Mouse (Mus musculus) limb, embryonic 11.5 days (tissue): ENCODE measurements around the gene P4ha3. TPM values are rescaled to one million over a fixed set of nuclear protein-coding genes. Genes with fewer than 3 reads are reported as not detected.
A peak's percentile ranks its signal among the peaks of the same experiment; 100 is the strongest.

Source experiments
- ATAC-seq: fragments of 200-750 bp; cut with Nextera tagmentation; 2 replicates; pipeline ENCODE4 v1.8.0; 2017; ENCODE audit warnings: low read depth; ENCODE audit not compliant: insufficient number of reproducible peaks, low FRiP score, low TSS enrichment
- DNase-seq: peaks from one replicate; pipeline ENCODE4 v3.0.0-alpha.2; 2015; ENCODE audit warnings: low spot score
- H3K27ac ChIP-seq: fragments of 300-500 bp; sonication (generic); replicated peaks from 2 replicates; pipeline ENCODE4 v1.5.1; 2014; ENCODE audit warnings: low read depth, mild to moderate bottlenecking, low read length
- H3K27me3 ChIP-seq: fragments of 300-500 bp; sonication (generic); 2 replicates; pipeline ENCODE4 v1.6.1; 2014; ENCODE audit warnings: mild to moderate bottlenecking, low read length, mixed read lengths; ENCODE audit not compliant: control insufficient read depth, insufficient read depth
- H3K36me3 ChIP-seq: fragments of 300-500 bp; sonication (generic); 2 replicates; pipeline ENCODE4 v1.6.1; 2014; ENCODE audit warnings: mild to moderate bottlenecking, low read length, moderate library complexity, mixed read lengths; ENCODE audit not compliant: control insufficient read depth, insufficient read depth
- H3K4me1 ChIP-seq: fragments of 300-500 bp; sonication (generic); 2 replicates; pipeline ENCODE4 v1.6.1; 2014; ENCODE audit warnings: low read length, mixed read lengths; ENCODE audit not compliant: control insufficient read depth, insufficient read depth
- H3K4me2 ChIP-seq: fragments of 300-500 bp; sonication (generic); 2 replicates; pipeline ENCODE4 v1.6.1; 2014; ENCODE audit warnings: low read depth, mild to moderate bottlenecking, moderate library complexity; ENCODE audit not compliant: severe bottlenecking
- H3K4me3 ChIP-seq: fragments of 300-500 bp; sonication (generic); 2 replicates; pipeline ENCODE4 v1.5.1; 2014; ENCODE audit warnings: low read depth, low read length
- H3K9ac ChIP-seq: fragments of 300-500 bp; sonication (generic); 2 replicates; pipeline ENCODE4 v1.6.1; 2014; ENCODE audit warnings: mild to moderate bottlenecking, low read length
- H3K9me3 ChIP-seq: fragments of 300-500 bp; sonication (generic); 2 replicates; pipeline ENCODE4 v1.6.1; 2016; ENCODE audit warnings: low read length; ENCODE audit not compliant: control insufficient read depth
- WGBS: fragments of 180-500 bp; shearing (Covaris S2); extraction: QIAGEN DNeasy Blood & Tissue Kit; methylation state at CpG from one replicate; pipeline ENCODE4 v1.1.7; 2014; 5-methylcytosine and 5-hydroxymethylcytosine counted together
- polyA plus RNA-seq: library from polyadenylated mRNA; unstranded; fragments of >200 nt; fragmentation: Nextera tagmentation; extraction: Ambion mirVana; gene quantifications from 2 replicates; pipeline ENCODE4 v1.2.1, GENCODE M21; 2014

Gene P4ha3
- polyA plus RNA-seq, 1 experiment from 2014 or later: 5.9 TPM

DNA sequence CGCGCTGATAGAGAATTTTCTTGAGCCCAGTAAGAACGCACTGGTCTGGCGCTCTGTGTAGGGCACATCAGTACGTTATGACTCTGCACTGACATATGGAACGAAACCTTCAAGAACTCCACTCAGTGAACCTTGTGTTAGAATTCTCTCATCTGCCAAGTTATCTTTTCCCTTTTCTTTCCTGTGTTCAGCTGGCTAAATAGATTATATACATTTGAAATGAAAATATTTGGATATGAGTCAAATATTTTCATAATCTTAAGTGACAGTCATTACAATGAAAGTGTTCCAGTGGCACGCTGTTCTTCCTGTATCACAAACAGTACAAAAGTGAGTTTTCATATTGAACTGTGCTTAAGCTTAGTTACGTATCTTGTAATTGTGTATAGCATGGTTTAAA, 13.0 kb upstream of the P4ha3 start:
- H3K27me3 ChIP-seq: no peaks in the 10 kb centered on the region
- H3K27ac ChIP-seq: no peak overlapping the region
- H3K4me3 ChIP-seq: no peak overlapping the region
- H3K9me3 ChIP-seq: no peaks in the 10 kb centered on the region
- WGBS: 96% methylated on average over 8 of the region's 8 CpGs
- H3K4me1 ChIP-seq: no peaks in the 10 kb centered on the region
- ATAC-seq: no peak
- no peaks in the 10 kb centered on the region for H3K36me3 ChIP-seq
- DNase-seq: no peak
- H3K9ac ChIP-seq: no peak overlapping the region
- no peak overlapping the region for H3K4me2 ChIP-seq

DNA sequence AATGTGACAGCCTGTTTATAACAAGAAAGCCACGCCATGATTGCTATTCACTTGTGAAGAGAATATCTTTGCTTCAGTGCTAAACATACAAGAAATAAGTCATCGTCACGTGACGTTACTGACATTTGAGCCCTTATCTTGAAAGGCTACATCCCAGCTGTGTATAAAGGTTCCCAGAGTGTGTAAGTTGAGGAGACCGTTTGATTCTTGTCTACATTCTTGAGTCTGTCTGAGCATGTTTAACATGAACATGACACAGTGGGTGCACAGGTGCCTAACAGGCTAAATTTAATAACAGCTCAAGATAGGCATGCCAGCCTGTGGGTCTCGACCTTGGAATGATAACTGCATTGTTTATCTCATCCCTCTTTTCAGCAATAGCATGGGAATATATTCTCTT, 10.8 kb upstream of the P4ha3 start:
- no peak overlapping the region for H3K27ac ChIP-seq
- DNase-seq: no peak
- H3K27me3 ChIP-seq: no peaks in the 10 kb centered on the region

DNA sequence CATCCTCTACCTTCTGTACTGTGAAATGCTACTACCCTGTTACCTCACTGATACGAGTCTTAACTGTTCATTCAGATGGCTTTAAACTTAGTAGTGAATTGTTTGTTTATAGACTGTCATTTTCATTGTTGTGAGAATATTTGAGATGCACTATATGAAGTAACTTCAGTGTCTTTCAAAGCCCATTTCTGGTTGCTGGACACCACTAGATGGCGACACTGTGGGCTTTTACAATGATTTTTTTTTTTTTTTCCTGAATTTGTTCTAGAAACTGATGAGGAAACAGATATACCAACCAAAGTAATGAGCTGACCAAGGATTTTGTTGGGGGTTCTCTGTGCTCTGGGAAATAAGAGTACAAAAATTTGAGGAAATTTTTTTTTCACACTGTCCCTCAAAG, 8.9 kb upstream of the P4ha3 start:
- WGBS: 47% methylated on average over 2 of the region's 2 CpGs
- no peak overlapping the region for H3K9ac ChIP-seq
- ATAC-seq (no peak), DNase-seq (no peak)
- no peak overlapping the region for H3K4me3 ChIP-seq
- H3K27ac ChIP-seq: no peak overlapping the region
- no peak overlapping the region for H3K4me2 ChIP-seq
- no peaks in the 10 kb centered on the region for H3K27me3 ChIP-seq
- no peaks in the 10 kb centered on the region for H3K9me3 ChIP-seq
- H3K36me3 ChIP-seq: no peaks in the 10 kb centered on the region
- H3K4me1 ChIP-seq: no peaks in the 10 kb centered on the region

More for the DNA sequence above, 10.8 kb upstream of the P4ha3 start:
- H3K9me3 ChIP-seq: no peaks in the 10 kb centered on the region
- H3K4me2 ChIP-seq: no peak overlapping the region
- H3K4me1 ChIP-seq: no peaks in the 10 kb centered on the region
- H3K4me3 ChIP-seq: no peak overlapping the region
- 85% methylated on average over 6 of the region's 6 CpGs for WGBS
- no peak for ATAC-seq
- no peak overlapping the region for H3K9ac ChIP-seq
- H3K36me3 ChIP-seq: no peaks in the 10 kb centered on the region

DNA sequence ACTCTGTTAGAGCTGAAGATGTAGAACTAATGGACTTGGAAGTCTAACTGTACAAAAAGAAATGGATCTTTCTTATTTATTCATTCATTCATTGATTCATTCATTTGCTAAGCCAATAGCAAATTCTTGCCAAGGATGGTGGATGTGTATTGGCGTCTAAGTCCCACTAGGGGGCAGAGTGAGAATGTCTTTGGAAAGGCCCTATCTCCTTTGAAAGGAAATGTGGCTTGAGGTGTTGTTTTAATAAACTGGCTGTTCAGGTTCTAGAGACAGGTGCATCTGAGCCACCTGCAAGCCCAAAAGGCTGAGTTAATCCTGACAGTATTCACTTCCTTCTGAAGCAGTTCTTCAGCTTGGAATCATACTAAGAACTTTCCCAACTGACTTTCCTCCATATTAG, 5.5 kb upstream of the P4ha3 start:
- H3K4me2 ChIP-seq: no peak overlapping the region
- H3K27me3 ChIP-seq: peaks cover 5% of the 10 kb centered on the region
- no peaks in the 10 kb centered on the region for H3K4me1 ChIP-seq
- H3K36me3 ChIP-seq: no peaks in the 10 kb centered on the region
- no peak overlapping the region for H3K9ac ChIP-seq
- H3K4me3 ChIP-seq: no peak overlapping the region
- DNase-seq (peak; percentile 56), ATAC-seq (no peak)
- H3K9me3 ChIP-seq: no peaks in the 10 kb centered on the region
- 0% methylated on average over 1 of the region's 1 CpGs for WGBS
- H3K27ac ChIP-seq: no peak overlapping the region

DNA sequence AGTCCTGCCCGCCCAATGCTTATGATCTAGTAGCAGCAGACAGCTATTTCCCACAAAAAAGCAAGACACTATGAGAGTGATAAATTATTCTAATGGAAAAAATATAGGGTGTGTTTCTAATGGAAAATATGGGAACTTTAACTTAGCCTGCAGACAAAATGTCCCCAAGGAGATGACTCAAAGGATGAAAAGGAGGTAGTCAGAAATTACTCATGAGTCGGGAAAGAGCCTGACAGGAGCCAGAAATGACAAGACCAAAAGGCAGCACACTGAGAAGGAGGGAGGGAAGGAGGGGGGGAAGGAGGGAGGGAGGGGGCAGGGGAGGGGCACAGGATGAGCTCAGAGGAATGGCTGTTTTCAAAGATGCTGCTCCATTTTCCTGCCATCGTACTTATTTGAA, 3.7 kb upstream of the P4ha3 start:
- no peak overlapping the region for H3K9ac ChIP-seq
- WGBS: 67% methylated on average over 3 of the region's 3 CpGs
- no peak overlapping the region for H3K4me3 ChIP-seq
- no peak overlapping the region for H3K4me2 ChIP-seq
- H3K27ac ChIP-seq: no peak overlapping the region
- H3K9me3 ChIP-seq: no peaks in the 10 kb centered on the region
- ATAC-seq: no peak
- DNase-seq: no peak
- peaks cover 17% of the 10 kb centered on the region for H3K27me3 ChIP-seq
- H3K36me3 ChIP-seq: no peaks in the 10 kb centered on the region
- 0 out of 2 replicates have a peak, but pooled peaks cover 6% of the 10 kb centered on the region for H3K4me1 ChIP-seq

DNA sequence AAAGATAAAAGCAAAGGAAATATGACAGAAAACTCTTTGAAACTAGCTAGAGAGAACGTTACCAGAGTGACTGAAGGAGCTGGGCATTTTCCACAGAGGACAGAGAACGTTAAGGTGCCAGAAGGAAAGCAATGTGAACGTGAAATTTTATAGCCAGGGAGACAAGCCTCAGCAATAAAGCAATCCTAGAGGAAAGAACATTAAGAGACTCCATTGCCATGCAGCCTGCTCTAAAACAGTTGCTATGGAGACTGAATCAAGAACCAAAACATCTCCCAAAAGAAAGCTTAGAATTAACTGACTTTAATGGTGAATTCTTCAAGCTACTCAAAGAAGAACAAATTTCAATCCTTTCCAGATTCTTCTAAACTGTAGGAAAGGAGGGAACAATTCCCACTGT, 2.0 kb upstream of the P4ha3 start:
- Histone ChIP-seq H3K4me2 (no peak overlapping the region), H3K27ac (no peak overlapping the region), H3K4me1 (0 out of 2 replicates have a peak, but pooled peaks cover 6% of the 10 kb centered on the region), H3K9ac (no peak overlapping the region), H3K4me3 (no peak overlapping the region), H3K9me3 (no peaks in the 10 kb centered on the region), H3K36me3 (no peaks in the 10 kb centered on the region), H3K27me3 (peaks cover 17% of the 10 kb centered on the region)
- DNase-seq (no peak), ATAC-seq (no peak)
- WGBS: 23% methylated on average over 3 of the region's 3 CpGs

DNA sequence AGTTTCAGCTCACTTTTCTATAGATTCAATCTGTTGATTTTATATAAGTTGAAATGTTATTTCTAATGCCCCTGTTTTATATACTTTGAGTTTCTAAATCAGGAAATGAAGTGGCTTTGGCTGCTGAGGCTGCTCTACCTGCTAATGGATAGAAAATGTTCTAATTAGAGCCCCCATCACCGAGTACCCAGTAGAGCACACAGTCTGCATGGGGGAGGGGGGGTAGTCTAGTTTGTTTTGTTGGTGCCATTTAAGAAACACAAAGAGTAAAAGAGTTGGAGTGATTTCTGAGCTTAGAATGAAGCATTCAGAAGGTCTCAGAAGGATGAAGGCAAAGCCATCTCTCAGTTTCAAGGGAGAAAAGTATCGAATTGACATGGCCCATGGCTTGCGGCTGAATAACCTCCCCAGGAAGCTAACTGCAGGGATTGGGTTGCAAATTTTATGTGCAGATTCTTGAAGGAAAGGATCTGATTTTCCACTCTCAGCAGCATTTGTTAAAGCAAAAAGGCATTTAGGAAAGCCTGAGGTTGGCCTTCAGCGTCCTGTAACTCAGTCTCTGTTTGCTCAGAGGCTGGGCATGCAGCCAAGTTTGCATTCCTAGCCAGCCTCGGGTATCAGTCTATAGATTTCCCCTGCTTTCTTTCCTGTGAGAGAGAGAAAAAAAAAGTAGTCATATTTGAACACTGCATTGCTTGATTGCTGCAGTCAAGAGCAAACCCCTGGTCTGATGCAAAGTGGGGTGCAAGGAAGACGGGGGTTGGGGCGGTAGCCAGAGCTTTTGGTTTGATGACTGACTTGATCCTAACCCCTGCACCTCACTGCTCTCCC, 2.6 kb downstream of the P4ha3 start:
- Histone ChIP-seq H3K9ac (peak overlapping the region; percentile 55), H3K4me3 (no peak overlapping the region; the same call in 1 of the 2 replicates), H3K36me3 (no peaks in the 10 kb centered on the region), H3K4me1 (peaks cover 12% of the 10 kb centered on the region; the same call in 1 of the 2 replicates), H3K27ac (peak overlapping the region; percentile 99), H3K4me2 (peak overlapping the region; percentile 36), H3K9me3 (no peaks in the 10 kb centered on the region), H3K27me3 (peaks cover 17% of the 10 kb centered on the region)
- peak; percentile 80 for DNase-seq
- peak; percentile 69 for ATAC-seq
- 22% methylated on average over 7 of the region's 7 CpGs for WGBS

DNA sequence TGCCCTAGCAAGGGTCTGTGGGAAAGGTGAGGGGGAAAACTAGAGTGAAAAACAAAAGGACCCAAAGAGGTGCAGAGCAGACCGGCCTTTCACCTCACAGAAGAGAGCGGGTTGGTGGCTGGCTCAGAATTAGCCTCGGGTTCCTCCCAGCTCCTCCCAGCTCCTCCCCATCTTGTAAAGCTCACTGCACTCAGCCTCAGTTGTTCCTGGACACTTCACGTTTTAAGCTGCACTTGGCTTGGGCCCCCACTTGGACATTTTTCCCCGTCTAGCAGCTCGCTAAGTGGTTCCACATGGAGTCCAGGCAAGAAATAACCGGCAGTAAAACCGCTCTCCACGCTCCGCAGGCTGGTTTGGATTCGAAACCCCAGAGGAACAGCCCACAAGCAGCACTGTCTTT, 3.3 kb downstream of the P4ha3 start:
- no peaks in the 10 kb centered on the region for H3K36me3 ChIP-seq
- peak; percentile 83 for DNase-seq

More for the DNA sequence above, 3.3 kb downstream of the P4ha3 start:
- Histone ChIP-seq H3K27me3 (peaks cover 17% of the 10 kb centered on the region), H3K4me1 (peaks cover 12% of the 10 kb centered on the region; the same call in 1 of the 2 replicates), H3K27ac (peak overlapping the region; percentile 99), H3K9ac (peak overlapping the region; percentile 55), H3K4me3 (no peak overlapping the region; the same call in 1 of the 2 replicates), H3K9me3 (no peaks in the 10 kb centered on the region), H3K4me2 (peak overlapping the region; percentile 36)
- ATAC-seq: peak; percentile 67
- WGBS: 8% methylated on average over 11 of the region's 11 CpGs
